Mouse (Mus musculus): ENCODE data around the gene Gli2. TPM values are rescaled to one million over a fixed set of nuclear protein-coding genes. Genes with fewer than 3 reads are reported as not detected.
A peak's percentile ranks its signal among the peaks of the same experiment; 100 is the strongest.

Gene Gli2
- polyA plus RNA-seq, 1 experiment from 2014 or later: 0.22 TPM

DNA sequence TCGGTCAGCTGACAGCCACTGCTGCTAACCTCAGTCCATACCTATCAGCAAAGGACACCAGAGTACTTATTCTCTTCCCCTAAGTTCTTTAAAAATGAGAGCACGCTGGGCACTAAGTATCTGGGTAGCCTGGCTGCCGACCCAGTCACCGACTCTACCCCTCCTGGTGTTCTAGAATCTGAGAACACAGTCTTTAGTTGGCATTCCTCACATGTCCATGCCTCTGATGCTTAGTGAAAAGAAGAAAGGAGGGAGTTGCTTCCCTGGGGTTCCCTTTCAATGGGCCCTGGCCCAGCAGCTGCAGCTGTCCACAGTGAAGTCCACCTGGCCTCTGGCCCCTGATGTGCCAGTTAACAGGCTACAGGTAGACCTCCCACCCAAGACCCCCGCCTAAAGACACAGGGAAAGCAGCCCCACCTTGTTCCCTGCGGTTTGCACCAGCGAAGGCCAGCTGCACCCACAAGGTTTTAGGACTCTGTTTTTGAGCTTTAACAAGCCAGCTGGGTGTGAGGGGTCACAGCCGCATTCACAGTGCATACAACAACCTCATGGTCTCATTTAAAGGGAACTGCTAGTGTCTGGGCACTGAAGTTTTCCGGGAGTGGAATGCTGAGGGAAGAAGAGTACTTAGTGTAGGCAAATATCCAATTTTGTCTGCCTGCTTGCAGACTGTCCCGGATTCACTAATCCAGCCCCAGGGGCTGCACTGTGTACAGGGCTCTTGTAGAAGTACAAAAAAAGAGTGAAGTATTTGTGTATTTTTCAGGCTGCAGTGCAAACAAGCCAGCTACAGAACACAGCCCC is 3.4 kb downstream of the Gli2 start:
- Histone ChIP-seq H3K27me3 (peaks cover 87% of the 10 kb centered on the region), H3K4me1 (replicated peaks) (peaks cover 8% of the 10 kb centered on the region; the same call in 1 of the 2 replicates), H3K27ac (no peak overlapping the region), H3K36me3 (no peaks in the 10 kb centered on the region), H3K4me2 (no peak overlapping the region), H3K9me3 (replicated peaks) (no peaks in the 10 kb centered on the region), H3K4me3 (replicated peaks) (no peak overlapping the region), H3K9ac (no peak overlapping the region)
- WGBS (ENCODE audit: insufficient replicate concordance): 24% methylated on average over 10 of the region's 10 CpGs
- DNase-seq: no peak
- no peak for ATAC-seq (ENCODE audit: low read depth)

DNA sequence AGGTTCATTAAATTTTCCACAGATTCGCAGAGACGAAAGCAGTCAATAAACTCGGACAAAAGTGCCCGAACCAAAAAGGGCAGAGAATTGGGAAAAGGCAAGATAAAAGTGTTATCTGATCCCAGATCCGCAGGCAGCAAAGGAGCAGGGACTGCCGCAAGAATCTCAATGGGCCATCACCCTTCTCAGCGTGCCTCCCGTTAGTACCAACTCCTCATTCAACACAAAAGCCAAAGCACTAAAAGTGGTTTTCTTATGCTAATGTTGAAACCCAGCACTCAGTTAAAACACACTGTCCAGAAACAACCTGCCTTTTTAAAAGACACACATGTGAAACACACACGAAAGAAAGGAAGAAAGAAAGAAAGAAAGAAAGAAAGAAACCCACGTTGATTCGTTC is 4.4 kb downstream of the Gli2 start:
- Histone ChIP-seq H3K36me3 (no peaks in the 10 kb centered on the region), H3K27me3 (peaks cover 77% of the 10 kb centered on the region), H3K9me3 (replicated peaks) (no peaks in the 10 kb centered on the region), H3K9ac (no peak overlapping the region), H3K4me1 (replicated peaks) (peaks cover 8% of the 10 kb centered on the region; the same call in 1 of the 2 replicates), H3K4me3 (replicated peaks) (no peak overlapping the region), H3K4me2 (no peak overlapping the region), H3K27ac (no peak overlapping the region)
- DNase-seq (no peak), ATAC-seq (ENCODE audit: low read depth) (no peak)
- WGBS (ENCODE audit: insufficient replicate concordance): 9% methylated on average over 11 of the region's 11 CpGs

DNA sequence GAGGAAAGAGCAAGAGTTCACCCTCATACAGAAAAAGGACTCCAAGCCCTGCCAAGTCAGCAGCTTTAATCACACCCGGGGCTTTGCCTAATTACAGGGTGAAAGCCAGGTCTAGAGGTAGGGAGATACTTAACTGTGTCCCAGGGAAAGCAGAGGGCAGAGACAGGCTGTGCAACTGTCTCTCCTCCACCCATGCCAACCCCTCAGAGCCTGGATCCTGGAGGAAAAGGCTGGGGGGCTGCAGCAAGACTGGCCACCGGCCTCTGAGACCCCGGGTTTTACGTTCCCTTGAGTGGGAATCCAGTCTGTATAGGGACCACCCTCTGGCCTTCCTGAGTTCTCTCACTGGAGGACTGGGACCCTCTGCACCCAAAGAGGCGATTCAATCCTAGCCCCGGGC is 4.9 kb downstream of the Gli2 start:
- Histone ChIP-seq H3K4me2 (no peak overlapping the region), H3K4me1 (replicated peaks) (peaks cover 8% of the 10 kb centered on the region; the same call in 1 of the 2 replicates), H3K27ac (no peak overlapping the region), H3K27me3 (peaks cover 73% of the 10 kb centered on the region), H3K4me3 (replicated peaks) (no peak overlapping the region), H3K9ac (no peak overlapping the region), H3K36me3 (no peaks in the 10 kb centered on the region), H3K9me3 (replicated peaks) (no peaks in the 10 kb centered on the region)
- DNase-seq: no peak
- WGBS (ENCODE audit: insufficient replicate concordance): 6% methylated on average over 6 of the region's 6 CpGs
- no peak for ATAC-seq (ENCODE audit: low read depth)

DNA sequence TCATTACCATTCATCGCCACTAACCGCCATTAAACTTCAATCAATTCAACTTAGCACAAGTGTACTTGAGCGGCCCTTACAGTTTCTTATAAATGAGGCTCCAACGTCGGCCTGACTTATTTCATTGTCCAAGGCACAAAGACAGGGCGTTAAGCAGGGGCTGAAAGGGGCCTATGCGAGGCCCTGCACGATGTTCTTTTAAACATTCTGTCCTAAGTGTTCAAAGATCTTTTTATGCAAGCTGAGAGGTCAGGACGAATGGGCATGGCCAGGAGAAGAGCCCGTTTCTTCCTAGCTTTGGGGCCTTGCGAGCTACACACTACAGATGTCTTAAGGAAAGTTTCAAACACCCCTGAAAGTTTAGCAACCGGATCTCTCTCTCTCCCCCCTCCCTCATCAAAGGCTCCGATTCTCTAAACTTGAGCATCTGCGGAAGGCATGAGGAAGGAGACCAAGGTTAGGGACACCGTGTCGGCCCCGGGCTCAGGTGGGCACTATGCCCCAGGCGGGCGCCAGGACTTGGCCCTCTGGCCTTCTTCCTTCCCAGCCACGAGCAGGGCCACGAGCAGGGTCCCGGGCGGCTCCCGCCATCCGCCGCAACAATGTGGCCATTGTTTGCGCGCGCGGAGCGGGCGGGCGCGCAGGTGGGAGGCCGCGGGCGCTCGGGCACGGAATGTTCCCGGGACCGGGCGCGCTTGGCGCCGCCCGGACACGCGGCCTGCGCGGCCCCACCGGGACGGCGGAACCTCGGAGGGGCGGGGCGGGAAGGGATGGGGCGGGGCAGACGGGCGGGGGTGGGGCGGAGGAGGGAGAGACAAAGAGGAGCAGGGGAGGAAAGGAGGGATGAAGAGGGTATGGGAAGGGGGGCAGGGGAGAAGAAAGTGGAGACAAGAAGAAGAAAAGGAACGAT is 5.7 kb downstream of the Gli2 start:
- peaks cover 64% of the 10 kb centered on the region for H3K27me3 ChIP-seq

DNA sequence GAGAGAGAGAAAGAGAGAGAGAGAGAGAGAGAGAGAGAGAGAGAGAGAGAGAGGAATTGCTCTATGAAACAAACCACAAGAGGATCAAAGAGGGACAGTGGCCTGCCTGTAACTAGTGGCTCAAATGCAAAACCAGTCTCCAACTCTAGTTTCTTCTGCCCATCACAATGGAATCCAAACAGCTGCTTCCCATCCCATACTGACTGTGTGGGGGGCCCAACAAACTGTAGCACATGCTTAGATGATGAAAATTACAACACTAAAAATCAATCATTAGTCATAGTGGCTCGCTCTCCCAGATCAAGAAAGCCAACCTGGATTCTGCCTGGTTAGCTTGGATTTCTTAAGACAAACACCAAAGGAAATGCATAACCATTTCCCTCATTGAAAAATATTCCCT is 15.0 kb downstream of the Gli2 start:
- no peaks in the 10 kb centered on the region for H3K4me1 ChIP-seq (replicated peaks)
- no peak for ATAC-seq (ENCODE audit: low read depth)
- H3K9me3 ChIP-seq (replicated peaks): no peaks in the 10 kb centered on the region
- H3K4me2 ChIP-seq: no peak overlapping the region
- H3K27me3 ChIP-seq: no peaks in the 10 kb centered on the region
- 77% methylated on average over 1 of the region's 1 CpGs for WGBS (ENCODE audit: insufficient replicate concordance)
- no peak for DNase-seq
- no peak overlapping the region for H3K27ac ChIP-seq
- no peaks in the 10 kb centered on the region for H3K36me3 ChIP-seq
- no peak overlapping the region for H3K4me3 ChIP-seq (replicated peaks)
- H3K9ac ChIP-seq: no peak overlapping the region

More for the DNA sequence above, 5.7 kb downstream of the Gli2 start:
- Histone ChIP-seq H3K36me3 (no peaks in the 10 kb centered on the region), H3K4me3 (replicated peaks) (peak overlapping the region; percentile 54), H3K4me2 (peak overlapping the region; percentile 65), H3K9me3 (replicated peaks) (no peaks in the 10 kb centered on the region), H3K4me1 (replicated peaks) (peaks cover 6% of the 10 kb centered on the region; the same call in 1 of the 2 replicates), H3K9ac (peak overlapping the region; percentile 29; the same call in 1 of the 2 replicates), H3K27ac (no peak overlapping the region)
- 0 out of 2 replicates have a peak, but pooled peaks have one; percentile 12 for ATAC-seq (ENCODE audit: low read depth)
- DNase-seq: no peak
- 7% methylated on average over 59 of the region's 61 CpGs for WGBS (ENCODE audit: insufficient replicate concordance)

DNA sequence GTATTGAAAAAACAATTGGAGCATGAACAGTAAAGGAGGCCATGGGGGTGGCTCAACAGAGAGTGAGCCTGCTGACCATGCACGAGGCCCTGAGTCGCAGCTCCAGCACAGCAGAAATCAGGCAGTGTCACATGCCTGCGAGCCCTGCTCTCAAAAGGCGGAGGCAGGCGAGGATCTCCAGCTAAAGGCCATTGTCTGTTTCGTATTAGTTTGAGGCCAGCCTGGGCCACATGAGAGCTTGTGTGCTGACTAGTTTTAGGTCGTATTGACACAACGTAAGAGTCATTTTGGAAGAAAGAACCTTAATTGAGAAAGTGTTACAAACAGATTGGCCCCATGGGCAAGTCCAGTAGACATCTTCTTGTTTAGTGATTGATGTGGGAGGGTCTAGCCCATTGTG is 17.5 kb downstream of the Gli2 start:
- Histone ChIP-seq H3K4me2 (no peak overlapping the region), H3K4me1 (replicated peaks) (no peaks in the 10 kb centered on the region), H3K27ac (no peak overlapping the region), H3K36me3 (no peaks in the 10 kb centered on the region), H3K9me3 (replicated peaks) (no peaks in the 10 kb centered on the region), H3K27me3 (no peaks in the 10 kb centered on the region), H3K4me3 (replicated peaks) (no peak overlapping the region), H3K9ac (no peak overlapping the region)
- ATAC-seq (ENCODE audit: low read depth) (no peak), DNase-seq (no peak)
- WGBS (ENCODE audit: insufficient replicate concordance): 69% methylated on average over 8 of the region's 8 CpGs

DNA sequence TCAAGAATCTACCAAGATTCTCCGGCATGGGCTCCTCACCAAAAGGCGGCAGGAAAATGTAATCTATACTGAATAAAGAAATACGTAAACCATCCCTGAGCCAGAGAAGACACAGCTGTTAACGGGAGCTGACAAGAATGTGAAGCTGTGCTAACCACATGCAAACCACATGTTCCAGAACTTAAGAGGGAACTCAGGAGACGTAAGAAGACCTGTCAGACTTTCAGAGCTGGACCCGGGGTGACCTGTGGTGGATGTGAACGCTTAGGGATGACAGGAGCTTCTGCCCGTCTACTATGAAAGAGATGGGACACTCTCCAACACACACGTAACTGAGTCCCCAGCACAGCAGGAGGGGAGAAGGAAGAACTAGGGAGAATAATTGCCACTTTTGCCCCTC is 18.1 kb downstream of the Gli2 start:
- DNase-seq (no peak), ATAC-seq (ENCODE audit: low read depth) (no peak)
- Histone ChIP-seq H3K4me1 (replicated peaks) (no peaks in the 10 kb centered on the region), H3K4me2 (no peak overlapping the region), H3K36me3 (no peaks in the 10 kb centered on the region), H3K9ac (no peak overlapping the region), H3K4me3 (replicated peaks) (no peak overlapping the region), H3K9me3 (replicated peaks) (no peaks in the 10 kb centered on the region), H3K27ac (no peak overlapping the region), H3K27me3 (no peaks in the 10 kb centered on the region)
- 53% methylated on average over 9 of the region's 9 CpGs for WGBS (ENCODE audit: insufficient replicate concordance)

DNA sequence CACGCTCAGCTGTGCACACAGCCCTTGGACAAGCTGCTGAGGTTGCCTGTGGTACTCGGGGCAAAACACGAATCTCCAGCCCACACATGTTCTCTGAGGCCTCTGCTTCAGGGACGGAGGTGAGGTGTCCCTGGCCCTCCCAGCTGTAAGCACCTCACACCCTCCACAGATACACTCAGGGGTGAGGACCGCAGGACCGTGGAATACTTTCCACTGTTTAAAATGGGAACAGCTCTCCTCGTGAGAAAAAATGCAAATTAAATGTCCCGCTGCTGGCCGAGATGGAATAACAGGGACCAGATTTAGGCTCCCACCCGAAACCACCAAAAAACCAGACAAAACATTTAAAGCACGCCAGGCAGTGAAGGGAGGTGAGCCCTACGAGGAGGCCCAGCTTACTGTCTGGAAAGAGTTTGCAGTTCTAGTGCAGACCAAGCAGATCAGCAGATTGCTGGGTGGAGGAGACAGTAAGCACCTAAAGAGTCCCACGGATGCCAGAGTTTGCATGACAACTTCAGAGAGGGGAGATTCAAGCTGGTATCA is 19.2 kb downstream of the Gli2 start:
- Histone ChIP-seq H3K27ac (peak overlapping the region; percentile 43; the same call in 1 of the 2 replicates), H3K9ac (no peak overlapping the region), H3K4me1 (replicated peaks) (no peaks in the 10 kb centered on the region), H3K36me3 (no peaks in the 10 kb centered on the region), H3K4me2 (no peak overlapping the region), H3K27me3 (no peaks in the 10 kb centered on the region), H3K4me3 (replicated peaks) (no peak overlapping the region), H3K9me3 (replicated peaks) (no peaks in the 10 kb centered on the region)
- ATAC-seq (ENCODE audit: low read depth): no peak
- no peak for DNase-seq
- 49% methylated on average over 13 of the region's 13 CpGs for WGBS (ENCODE audit: insufficient replicate concordance)

DNA sequence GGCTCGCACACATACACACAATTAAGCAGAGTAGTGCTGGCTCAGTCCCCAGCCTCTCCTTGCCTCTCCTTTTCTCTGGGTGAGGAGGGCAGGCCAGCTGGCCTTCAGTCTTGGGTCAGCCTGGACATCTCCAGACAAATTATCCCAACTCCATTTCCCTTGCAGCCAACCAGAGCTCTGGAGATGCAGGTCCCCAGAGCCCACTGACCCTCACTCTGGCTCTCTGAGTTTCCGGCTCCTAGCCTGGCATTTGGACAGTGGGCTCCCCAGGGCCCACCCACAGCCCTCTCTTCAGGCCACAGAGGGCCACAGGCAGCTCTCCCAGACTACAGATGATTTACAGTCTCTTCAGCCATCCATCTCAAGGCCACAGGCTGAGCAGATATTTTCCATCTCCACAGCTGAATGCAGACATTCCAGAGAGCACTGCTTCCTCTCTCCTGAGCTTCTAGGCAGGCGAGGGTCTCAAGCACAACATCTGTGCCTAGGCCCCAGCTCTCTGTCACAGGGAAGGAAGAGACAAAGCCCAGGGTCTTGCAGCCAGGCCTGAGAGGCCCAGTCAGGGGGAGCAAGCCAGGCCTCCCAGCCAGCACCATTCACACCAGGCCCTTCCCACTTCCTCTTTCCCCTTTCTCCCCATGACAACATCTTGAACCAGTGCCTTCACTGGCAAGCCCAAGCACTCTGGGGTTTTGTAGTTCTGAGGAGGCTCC is 19.8 kb downstream of the Gli2 start:
- 40% methylated on average over 3 of the region's 3 CpGs for WGBS (ENCODE audit: insufficient replicate concordance)

DNA sequence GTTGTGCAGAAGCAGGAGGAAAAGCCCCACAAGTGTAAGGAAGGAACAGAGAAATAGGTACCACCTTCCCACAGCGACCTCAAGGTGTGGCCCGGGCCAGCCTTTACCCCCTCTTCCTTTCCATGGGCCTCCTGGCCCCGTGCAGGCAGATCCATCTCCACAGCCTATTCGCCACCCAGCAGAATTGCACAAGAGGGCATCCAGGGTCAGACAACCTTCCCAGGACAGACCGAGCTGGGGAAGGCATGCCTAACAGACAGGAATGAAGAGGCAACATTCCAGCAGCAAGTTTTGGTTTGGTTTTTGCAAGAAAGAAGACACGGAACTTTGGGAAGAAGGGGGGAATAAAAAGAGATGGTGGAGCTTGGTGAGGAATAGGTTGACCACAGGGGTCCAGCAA is 22.2 kb downstream of the Gli2 start:
- ATAC-seq (ENCODE audit: low read depth) (peak; percentile 62), DNase-seq (no peak)
- no peaks in the 10 kb centered on the region for H3K27me3 ChIP-seq
- no peaks in the 10 kb centered on the region for H3K36me3 ChIP-seq
- 45% methylated on average over 6 of the region's 6 CpGs for WGBS (ENCODE audit: insufficient replicate concordance)
- no peaks in the 10 kb centered on the region for H3K4me1 ChIP-seq (replicated peaks)
- H3K9me3 ChIP-seq (replicated peaks): no peaks in the 10 kb centered on the region
- no peak overlapping the region for H3K9ac ChIP-seq
- no peak overlapping the region for H3K4me2 ChIP-seq
- H3K4me3 ChIP-seq (replicated peaks): no peak overlapping the region
- H3K27ac ChIP-seq: no peak overlapping the region

More for the DNA sequence above, 19.8 kb downstream of the Gli2 start:
- Histone ChIP-seq H3K4me2 (no peak overlapping the region), H3K4me3 (replicated peaks) (no peak overlapping the region), H3K9ac (no peak overlapping the region), H3K27me3 (no peaks in the 10 kb centered on the region), H3K4me1 (replicated peaks) (no peaks in the 10 kb centered on the region), H3K36me3 (no peaks in the 10 kb centered on the region), H3K27ac (peak overlapping the region; percentile 67), H3K9me3 (replicated peaks) (no peaks in the 10 kb centered on the region)
- DNase-seq (peak; percentile 4), ATAC-seq (ENCODE audit: low read depth) (peak; percentile 67)
